Mouse (Mus musculus) liver (tissue): ENCODE data around the gene Ptprcap.
A peak's percentile ranks its signal among the peaks of the same experiment; 100 is the strongest.

Experiments
- DNase-seq: peaks from one replicate; pipeline ENCODE4 v3.0.0-alpha.2; 2020; ENCODE audit warnings: mixed read lengths

Ptprcap gene

GRCm38 (mm10) chr19:4169378-4169784 lies 16.0 kb downstream of the Ptprcap start:
- DNase-seq: peak; percentile 100

- DNase-seq: no peak
Measured at GRCm38 (mm10) chr19:4169810-4170209, 16.4 kb downstream of the Ptprcap start.

- DNase-seq: no peak
Measured at GRCm38 (mm10) chr19:4170723-4171392, 17.5 kb downstream of the Ptprcap start.

DNA sequence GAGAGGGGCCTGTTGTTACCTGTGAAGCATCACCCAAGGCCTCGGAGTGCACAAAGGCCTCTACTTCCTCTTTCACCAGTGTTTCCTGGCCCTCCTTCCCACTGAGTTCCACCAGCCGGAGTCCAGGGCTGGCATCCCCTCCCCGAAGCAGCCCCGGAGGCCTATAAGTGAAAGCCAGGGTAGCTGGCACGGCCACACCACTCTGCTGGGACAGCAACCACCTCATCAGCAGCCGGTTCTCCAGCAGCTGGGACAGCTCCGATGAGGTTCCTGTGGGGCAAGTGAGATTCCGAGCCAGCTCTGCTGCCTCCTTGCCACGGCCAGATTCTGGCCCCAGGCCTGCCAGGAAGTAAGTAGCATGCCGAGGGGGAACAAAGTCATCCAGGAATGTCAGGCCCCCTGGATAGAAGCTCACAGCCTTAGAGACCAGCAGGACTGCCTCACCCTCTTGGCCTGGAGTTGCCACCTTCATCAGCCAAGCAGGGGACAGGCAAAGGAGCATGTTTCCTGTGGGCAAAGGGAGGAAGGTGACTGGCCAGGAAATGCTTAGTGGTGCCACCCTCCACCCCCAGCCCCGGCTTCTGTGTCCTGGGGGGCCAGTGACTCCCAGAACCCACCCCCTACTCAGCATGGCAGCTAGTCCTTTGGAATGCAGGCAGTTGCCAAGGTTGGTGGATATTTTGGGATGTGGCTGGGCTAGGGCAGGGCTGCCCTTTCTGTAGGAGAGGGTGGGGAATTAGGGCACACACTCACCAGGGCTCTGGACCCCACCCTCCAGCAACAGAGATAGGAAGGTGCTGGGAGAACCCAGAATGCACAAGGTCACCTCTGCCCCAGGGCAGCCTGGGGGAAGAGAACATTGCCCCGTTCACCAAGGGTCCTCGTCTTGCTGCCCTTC lies 18.2 kb downstream of the Ptprcap start:
- DNase-seq: no peak

DNA sequence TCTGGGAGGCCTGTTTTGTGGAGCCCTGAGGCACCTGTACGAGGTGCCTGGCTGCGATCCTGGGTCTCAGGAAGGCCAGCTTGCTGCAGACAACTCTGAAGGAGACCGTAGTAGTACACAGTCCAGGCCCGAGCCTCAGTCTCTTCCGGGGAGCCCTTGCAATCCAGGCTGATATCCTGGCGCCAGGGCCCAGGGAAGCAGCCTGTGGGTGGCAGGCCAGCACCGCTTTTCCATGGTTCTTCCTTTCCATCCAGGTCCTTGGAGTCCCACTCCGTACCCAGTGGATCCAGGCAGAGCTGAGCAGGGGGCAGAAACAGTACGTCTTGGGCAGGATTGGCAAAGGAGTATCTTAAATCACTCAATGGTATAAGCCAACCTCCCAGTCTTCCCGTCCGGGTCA lies 19.5 kb downstream of the Ptprcap start:
- DNase-seq: no peak

DNA sequence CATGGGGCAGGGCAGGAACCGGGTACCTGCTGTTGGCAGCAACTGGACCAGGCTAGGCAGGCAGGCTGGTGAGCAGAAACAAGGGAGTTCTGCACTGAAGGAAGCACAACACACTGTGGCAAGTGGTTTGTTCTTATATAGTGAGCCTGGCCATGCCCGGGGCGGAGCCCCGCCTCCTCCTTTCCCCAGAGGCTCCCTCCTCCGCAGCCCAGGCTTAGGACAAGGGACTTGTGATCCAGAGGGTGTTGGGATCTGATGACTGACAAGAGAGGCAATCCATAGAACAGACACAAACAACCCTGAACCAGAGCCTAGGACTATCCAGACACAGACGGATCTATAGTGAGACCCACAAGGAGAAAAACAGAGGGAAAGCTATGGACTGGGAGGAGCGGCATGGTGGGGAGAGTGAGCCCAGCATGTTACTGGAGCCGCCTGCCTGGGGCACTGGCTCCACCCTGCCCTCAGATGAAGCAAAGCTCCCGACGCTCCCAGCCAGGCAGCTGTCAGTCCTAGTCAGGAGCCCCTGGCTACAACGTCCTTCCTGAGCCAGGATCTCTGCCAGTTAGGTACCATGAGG lies 22.1 kb downstream of the Ptprcap start, which contains the start of gene Carns1:
Gene Carns1 (minus strand): TSS at position 112 of the 580 bp plus-strand sequence.
- DNase-seq: no peak

GRCm38 (mm10) chr19:4180411-4180810 lies 27.0 kb downstream of the Ptprcap start:
- DNase-seq: no peak

GRCm38 (mm10) chr19:4181892-4182291 lies 28.5 kb downstream of the Ptprcap start:
- no peak for DNase-seq

GRCm38 (mm10) chr19:4183689-4184088 lies 30.3 kb downstream of the Ptprcap start:
- DNase-seq: no peak

DNA sequence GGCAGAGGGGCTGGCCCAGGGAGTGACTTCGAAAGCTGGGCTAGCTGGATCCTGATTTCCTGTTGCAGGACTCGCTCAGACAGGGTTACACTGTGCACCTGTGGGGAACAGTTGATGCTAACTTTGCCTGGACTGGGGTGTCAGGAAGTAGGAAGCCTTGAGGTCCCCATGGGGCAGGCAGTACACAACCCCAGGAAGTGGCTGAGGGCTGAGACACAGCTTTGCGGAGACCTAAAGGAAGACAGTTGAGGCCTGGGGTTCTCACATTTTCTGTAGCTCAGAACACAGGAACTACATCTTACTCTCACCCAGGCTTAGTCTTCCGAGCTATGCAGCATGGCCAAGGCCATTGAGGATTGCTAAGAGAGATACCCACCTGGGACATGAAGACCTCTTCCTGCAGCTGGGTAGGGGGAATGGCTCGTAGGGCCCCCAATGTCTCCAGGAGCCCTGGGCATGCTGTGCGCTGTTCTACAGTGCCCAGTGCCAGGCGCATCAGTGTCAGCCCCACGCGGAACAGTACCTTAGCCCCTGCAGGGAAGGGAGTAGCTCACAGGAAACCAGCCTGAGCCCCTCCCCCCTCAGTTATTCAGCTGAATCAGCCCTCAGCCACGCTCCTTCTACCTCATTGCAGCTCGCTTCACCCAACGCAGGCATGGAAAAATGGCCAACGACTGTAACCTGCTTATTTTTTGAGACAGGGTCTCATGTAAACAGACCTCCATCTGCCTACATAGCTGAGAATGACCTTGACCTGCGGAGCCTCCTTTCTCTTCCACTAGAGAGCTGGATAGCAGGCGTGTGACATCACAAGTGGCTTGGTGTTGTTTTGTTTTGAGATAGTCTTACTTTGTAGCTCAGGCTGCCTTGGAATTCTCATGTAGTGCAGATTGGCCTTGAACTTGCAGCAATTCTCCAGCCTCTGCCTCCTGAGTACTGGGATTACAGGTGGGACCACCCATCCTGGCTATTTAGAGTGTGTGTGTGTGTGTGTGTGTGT lies 31.9 kb downstream of the Ptprcap start:
- DNase-seq: peak; percentile 42

DNA sequence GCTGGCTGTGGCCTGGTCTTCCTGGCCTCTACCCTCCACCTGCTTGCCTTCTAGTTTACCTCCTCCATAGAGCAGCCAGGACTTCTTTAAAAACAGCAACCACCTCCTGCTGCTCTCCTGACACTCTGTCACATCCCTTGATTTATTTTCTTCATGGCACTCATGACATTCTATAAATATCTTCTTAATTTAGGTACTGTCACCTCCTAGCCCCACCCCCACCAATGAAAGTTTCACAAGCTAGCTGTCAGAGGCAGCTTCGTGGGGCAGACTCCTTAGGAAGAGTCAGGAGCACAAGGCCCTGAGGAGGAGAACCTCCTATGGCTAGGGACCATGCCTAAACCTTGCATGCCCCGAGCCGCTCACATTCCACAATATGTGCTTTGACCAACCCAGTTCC lies 33.9 kb downstream of the Ptprcap start:
- DNase-seq: no peak

- DNase-seq: no peak
Measured at GRCm38 (mm10) chr19:4189051-4189620, 35.7 kb downstream of the Ptprcap start.

DNA sequence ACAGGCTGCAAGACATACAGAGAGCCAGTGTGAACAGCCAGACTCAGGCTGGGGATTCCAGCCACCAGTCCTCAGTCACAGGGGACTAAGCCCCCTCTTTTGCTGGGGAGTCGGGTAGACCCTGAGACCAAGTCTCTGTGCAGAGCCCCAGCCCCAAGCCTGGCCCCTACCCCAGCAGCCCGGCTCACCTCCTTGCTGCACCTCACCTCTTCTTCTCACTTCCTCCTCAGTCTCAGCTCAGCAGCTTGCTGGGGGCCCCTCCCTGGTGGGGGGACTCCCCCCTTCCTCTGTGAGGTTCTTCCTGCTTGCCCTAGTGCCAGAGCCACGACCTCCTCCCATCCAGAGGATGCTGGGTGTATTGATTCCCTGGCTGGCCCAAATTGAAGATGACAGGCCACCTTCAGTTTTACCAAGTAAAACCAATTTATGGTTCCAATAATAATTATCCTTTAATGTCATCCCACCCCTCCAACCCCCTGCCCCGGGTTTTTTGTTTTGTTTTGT lies 37.5 kb downstream of the Ptprcap start, which contains the start of gene Tbc1d10c:
Gene Tbc1d10c (minus strand): TSS at position 454 of the 504 bp plus-strand sequence.
- DNase-seq: peak; percentile 39

- DNase-seq: peak; percentile 99
Measured at GRCm38 (mm10) chr19:4191528-4192250, 38.3 kb downstream of the Ptprcap start, which contains the start of gene Ppp1ca. TSS of gene Ppp1ca (plus strand) at chr19:4192065.

DNA sequence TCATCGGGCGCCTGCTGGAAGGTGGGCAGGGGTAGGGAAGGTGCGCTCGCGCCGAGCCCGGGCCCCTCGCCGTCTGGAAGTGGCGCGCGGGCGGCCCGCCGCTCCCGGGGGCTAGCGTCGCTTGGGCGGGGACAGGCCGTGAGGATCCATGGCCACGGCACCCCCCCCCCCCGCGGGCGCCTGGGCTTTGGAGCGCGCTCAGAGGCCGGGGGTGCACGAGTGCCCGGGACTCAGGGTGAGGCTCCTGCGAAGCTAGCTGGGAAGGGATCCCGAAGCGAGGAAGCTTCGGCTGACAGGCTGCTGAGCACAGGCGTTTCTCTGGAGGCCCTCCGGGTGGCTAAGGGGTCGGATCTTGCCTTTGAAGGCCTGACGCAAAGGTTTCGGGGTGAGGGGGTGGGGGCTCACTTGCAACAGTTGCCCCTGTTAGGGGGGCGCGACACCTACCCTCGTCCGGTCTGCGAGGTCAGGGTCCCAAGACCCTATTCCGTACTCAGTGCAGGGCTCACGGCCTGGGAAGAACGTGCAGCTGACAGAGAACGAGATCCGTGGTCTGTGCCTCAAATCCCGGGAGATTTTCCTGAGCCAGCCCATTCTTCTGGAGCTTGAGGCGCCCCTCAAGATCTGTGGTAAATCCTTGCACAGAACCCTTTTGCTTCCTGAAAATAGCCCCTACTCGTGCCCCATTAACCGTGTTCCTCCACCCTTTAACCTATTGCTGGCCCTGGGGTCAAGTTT lies 39.0 kb downstream of the Ptprcap start:
- no peak for DNase-seq

DNA sequence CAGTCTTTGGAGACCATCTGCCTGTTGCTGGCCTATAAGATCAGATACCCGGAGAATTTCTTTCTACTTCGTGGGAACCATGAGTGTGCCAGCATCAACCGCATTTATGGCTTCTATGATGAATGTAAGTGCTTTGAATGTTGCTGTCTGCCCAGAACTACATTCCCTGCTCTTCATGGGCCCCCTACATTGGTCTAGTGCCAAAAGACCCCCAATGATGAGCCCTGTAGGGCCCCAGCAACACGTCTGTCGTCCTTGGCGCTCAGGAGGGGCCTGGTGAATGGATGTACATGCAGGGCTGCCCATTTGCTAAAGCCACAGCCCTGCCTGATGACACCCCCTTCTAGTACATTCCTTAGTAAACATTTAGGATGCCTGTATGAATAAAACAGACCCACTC lies 39.7 kb downstream of the Ptprcap start:
- DNase-seq: no peak

GRCm38 (mm10) chr19:4194021-4194724 lies 40.8 kb downstream of the Ptprcap start:
- DNase-seq: no peak

DNA sequence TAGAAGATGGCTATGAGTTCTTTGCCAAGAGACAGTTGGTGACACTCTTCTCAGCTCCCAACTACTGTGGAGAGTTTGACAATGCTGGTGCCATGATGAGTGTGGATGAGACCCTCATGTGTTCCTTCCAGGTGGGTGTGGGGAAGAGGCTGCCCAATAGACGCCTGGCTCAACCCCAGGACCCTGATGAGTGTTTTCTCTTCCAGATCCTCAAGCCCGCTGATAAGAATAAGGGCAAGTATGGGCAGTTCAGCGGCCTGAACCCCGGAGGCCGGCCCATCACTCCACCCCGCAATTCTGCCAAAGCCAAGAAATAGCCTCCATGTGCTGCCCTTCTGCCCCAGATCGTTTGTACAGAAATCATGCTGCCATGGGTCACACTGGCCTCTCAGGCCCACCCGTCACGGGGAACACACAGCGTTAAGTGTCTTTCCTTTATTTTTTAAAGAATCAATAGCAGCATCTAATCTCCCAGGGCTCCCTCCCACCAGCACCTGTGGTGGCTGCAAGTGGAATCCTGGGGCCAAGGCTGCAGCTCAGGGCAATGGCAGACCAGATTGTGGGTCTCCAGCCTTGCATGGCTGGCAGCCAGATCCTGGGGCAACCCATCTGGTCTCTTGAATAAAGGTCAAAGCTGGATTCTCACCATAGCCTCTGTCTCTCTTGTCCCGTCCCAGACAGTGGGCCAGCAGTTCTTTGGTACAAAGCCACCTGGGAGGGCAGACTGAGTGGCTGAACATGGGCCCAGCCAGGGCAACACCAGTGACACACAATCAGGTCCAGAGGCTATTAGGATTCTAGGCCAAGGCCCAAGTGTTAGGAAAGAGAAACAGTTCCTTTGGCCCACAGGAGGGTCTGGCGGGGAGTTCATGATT lies 41.6 kb downstream of the Ptprcap start:
- DNase-seq: no peak
